Mouse (Mus musculus): Measurements from ENCODE around the gene Mrc1. TPM values are rescaled to one million over a fixed set of nuclear protein-coding genes. Genes with fewer than 3 reads are reported as not detected.

Mrc1 gene
- polyA plus RNA-seq (2012; ENCODE audit: low replicate concordance) = 1.0 and 1.4 TPM in 2 replicates

DNA sequence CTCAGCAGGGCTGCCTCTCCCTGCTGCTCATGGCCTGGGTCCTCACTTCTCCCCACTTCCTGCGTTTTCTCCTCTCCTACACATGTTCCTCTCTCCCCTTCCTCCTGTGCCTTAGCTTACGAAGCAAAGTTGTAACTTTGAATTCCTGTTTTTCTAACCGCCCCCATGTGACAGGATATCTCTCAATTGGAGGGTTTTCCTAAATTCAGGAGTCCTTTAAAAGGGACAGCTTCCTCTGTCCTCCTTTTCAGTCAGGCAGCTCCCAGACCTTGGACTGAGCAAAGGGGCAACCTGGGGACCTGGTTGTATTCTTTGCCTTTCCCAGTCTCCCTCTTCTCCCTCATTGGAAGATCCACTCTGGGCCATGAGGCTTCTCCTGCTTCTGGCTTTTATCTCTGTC is at the start of gene Mrc1:
Gene Mrc1 (plus strand): TSS at position 244 of the 400 bp plus-strand sequence.

Other genes starting within 250 kb of the Mrc1 start
- 33.4 and 49.9 TPM in 2 replicates for gene Hacd1, start 173.3 kb upstream of the Mrc1 start, polyA plus RNA-seq (2012; ENCODE audit: low replicate concordance)
- gene Stam, start 155.3 kb upstream of the Mrc1 start, polyA plus RNA-seq (2012; ENCODE audit: low replicate concordance) = 40.3 and 62.2 TPM in 2 replicates
- gene Tmem236, start 54.9 kb upstream of the Mrc1 start, polyA plus RNA-seq (2012; ENCODE audit: low replicate concordance) = not detected in 2 replicates
- not detected in 2 replicates for gene Slc39a12, start 158.9 kb downstream of the Mrc1 start, polyA plus RNA-seq (2012; ENCODE audit: low replicate concordance)

All from leukemia stem cell, adult 10-12 weeks (primary cell).